Mouse (Mus musculus) neural tube, embryonic 10.5 days (tissue): ENCODE results near the gene Lenep.

Experiments
- DNase-seq: peaks from one replicate; pipeline ENCODE4 v3.0.0-alpha.2; 2017; ENCODE audit warnings: low spot score; ENCODE audit errors: extremely low spot score

Lenep gene

GRCm38 (mm10) chr3:89378394-89379067 is 24.1 kb downstream of the Lenep start:
- DNase-seq = peak; percentile 92

- DNase-seq = no peak
Observed at GRCm38 (mm10) chr3:89377831-89378230, 24.8 kb downstream of the Lenep start.

GRCm38 (mm10) chr3:89373581-89374231 is 28.9 kb downstream of the Lenep start:
- DNase-seq = no peak

- DNase-seq = no peak
Observed at GRCm38 (mm10) chr3:89367338-89367737, 35.3 kb downstream of the Lenep start.

- DNase-seq = no peak
Observed at GRCm38 (mm10) chr3:89365486-89366414, 36.8 kb downstream of the Lenep start.

- no peak for DNase-seq
Observed at GRCm38 (mm10) chr3:89365153-89365485, 37.5 kb downstream of the Lenep start, which contains the start of gene Dcst1. TSS of gene Dcst1 (minus strand) at chr3:89365253.

- DNase-seq = no peak
Observed at GRCm38 (mm10) chr3:89364631-89365030, 38.0 kb downstream of the Lenep start.

- DNase-seq = no peak
Observed at GRCm38 (mm10) chr3:89361675-89362074, 40.9 kb downstream of the Lenep start, which contains the start of gene Dcst2. TSS of gene Dcst2 (plus strand) at chr3:89361975.

GRCm38 (mm10) chr3:89360237-89360636 is 42.4 kb downstream of the Lenep start:
- no peak for DNase-seq

- DNase-seq = no peak
Observed at GRCm38 (mm10) chr3:89359630-89360029, 43.0 kb downstream of the Lenep start.

- DNase-seq = no peak
Observed at GRCm38 (mm10) chr3:89356029-89356428, 46.6 kb downstream of the Lenep start.

GRCm38 (mm10) chr3:89355512-89355902 is 47.1 kb downstream of the Lenep start:
- no peak for DNase-seq

GRCm38 (mm10) chr3:89354816-89355511 is 47.6 kb downstream of the Lenep start:
- DNase-seq = peak; percentile 87

GRCm38 (mm10) chr3:89351271-89351670 is 51.3 kb downstream of the Lenep start:
- no peak for DNase-seq
